Mouse (Mus musculus): Measurements from ENCODE around the gene Susd2.

GRCm38 (mm10) chr10:75634610-75635009 lies 9.2 kb downstream of the Susd2 start:
- TF ChIP-seq CTCF (IDR thresholded peaks at IDR 0.05; ENCODE audit: low read depth) (no peak), EP300 (IDR thresholded peaks at IDR 0.05; ENCODE audit: low read depth) (no peak)
